Mouse (Mus musculus) WW6 (cell line): ENCODE measurements around the gene Zfp414.

Experiments
- DNase-seq: peaks from one replicate; pipeline ENCODE4 v3.0.0-alpha.2; 2013; ENCODE audit warnings: low read depth, low spot score

Gene Zfp414

GRCm38 (mm10) chr17:33649781-33650475 lies 21.0 kb downstream of the Zfp414 start:
- DNase-seq: no peak

GRCm38 (mm10) chr17:33666813-33667212 lies 37.9 kb downstream of the Zfp414 start:
- DNase-seq: no peak

GRCm38 (mm10) chr17:33669681-33670080 lies 40.8 kb downstream of the Zfp414 start:
- DNase-seq: no peak

GRCm38 (mm10) chr17:33673837-33674236 lies 44.9 kb downstream of the Zfp414 start:
- DNase-seq: no peak

- no peak for DNase-seq
These were observed 46.6 kb downstream of the Zfp414 start for GRCm38 (mm10) chr17:33675452-33675851.

GRCm38 (mm10) chr17:33676086-33676485 lies 47.2 kb downstream of the Zfp414 start:
- DNase-seq: no peak

- no peak for DNase-seq
These were observed 49.9 kb downstream of the Zfp414 start for GRCm38 (mm10) chr17:33678771-33679170.
